Mouse (Mus musculus) thymus, adult 2 months (tissue): ENCODE measurements around the gene Vwf.

Experiments
- CTCF ChIP-seq: fragments of 200-500 bp; IDR thresholded peaks from 2 replicates; pipeline ENCODE4 v1.5.1; 2012; ENCODE audit warnings: mild to moderate bottlenecking, control low read depth, low read length, moderate library complexity, borderline replicate concordance; ENCODE audit not compliant: control insufficient read depth, poor library complexity, insufficient read depth; ENCODE audit errors: extremely low read depth
- POLR2A ChIP-seq: fragments of 200-500 bp; IDR thresholded peaks from 2 replicates; pipeline ENCODE4 v1.6.1; 2012; ENCODE audit warnings: mild to moderate bottlenecking, low read length, control low read depth, moderate library complexity; ENCODE audit not compliant: control insufficient read depth, poor library complexity, insufficient read depth; ENCODE audit errors: extremely low read depth

GRCm38 (mm10) chr6:125648964-125649363, 102.4 kb downstream of the Vwf start:
- TF ChIP-seq POLR2A: no peak
- TF ChIP-seq CTCF: no peak
